ENCODE assay signal across 12 mouse cellular contexts in genomic region chr1:128532632-128533031, GRCm38 (mm10). TPM values are rescaled to one million over a fixed set of nuclear protein-coding genes. Genes with fewer than 3 reads are reported as not detected.
DNase-seq lines count a peak whose midpoint lies in the region; ATAC-seq and TF ChIP-seq lines count a peak whose summit lies in the region.
"Had no signal": no experiment of that assay in that cellular context is flagged by ENCODE, and none has a peak within 500 bp of the region (broad histone marks: within the 10 kb centered on the region; RNA-seq: fewer than 3 reads in every experiment).

No protein-coding gene starts in this region.

- no peaks in the 10 kb centered on the region for H3K79me2 ChIP-seq in CH12.LX (replicated peaks; ENCODE audit: control insufficient read depth, extremely low read depth, insufficient read depth, poor library complexity, severe bottlenecking)

- dilution Hi-C loops in CH12.LX (cut with MboI; ENCODE audit: extremely low pct_ligation_motif_present, extremely low pct_unique_long_range_greater_than_20kb, low sequenced_read_pairs): no loop called here

- no peak for ATAC-seq in hindbrain, embryonic 11.5 days (ENCODE audit: low FRiP score)
- ATAC-seq in hindbrain, embryonic 13.5 days (ENCODE audit: low FRiP score): no peak

- WGBS in hindbrain, embryonic 11.5 days: 8% methylated on average over 4 of the region's 4 CpGs
- 6% methylated on average over 4 of the region's 4 CpGs for WGBS in hindbrain, embryonic 13.5 days

- no peak for TF ChIP-seq CTCF in CH12.LX (conservative IDR thresholded peaks at IDR 0.05 in 1 of 2, IDR thresholded peaks at IDR 0.05 in 1 of 2; ENCODE audit: low read depth in 2 of 2, low read length in 2 of 2)

- no peak for TF ChIP-seq RAD21 in CH12.LX (IDR thresholded peaks at IDR 0.05; ENCODE audit: low read depth, low read length)

- H3K27ac ChIP-seq in hindbrain, embryonic 11.5 days (ENCODE audit: low read depth, low read length): no peak overlapping the region
- no peak overlapping the region for H3K27ac ChIP-seq in hindbrain, embryonic 13.5 days
- H3K27ac ChIP-seq in CH12.LX (ENCODE audit: insufficient read depth, low read depth): peak overlapping the region; percentile 32; the same call in 1 of the 2 replicates
- H3K27ac ChIP-seq: heart, embryonic 15.5 days; left cerebral cortex, adult 2 months; liver, embryonic 13.5 days; stomach, embryonic 15.5 days had no signal

- no peak overlapping the region for H3K4me2 ChIP-seq in hindbrain, embryonic 11.5 days (replicated peaks; ENCODE audit: low read depth, low read length)
- no peak overlapping the region for H3K4me2 ChIP-seq in hindbrain, embryonic 13.5 days
- no peak overlapping the region for H3K4me2 ChIP-seq in CH12.LX (ENCODE audit: insufficient read depth, low read depth, poor library complexity, severe bottlenecking)
- H3K4me2 ChIP-seq: heart, embryonic 15.5 days; liver, embryonic 13.5 days; stomach, embryonic 15.5 days had no signal

- DNase-seq in hindbrain, embryonic 11.5 days (ENCODE audit: low spot score): peak; percentile 32
- no peak for DNase-seq in CH12.LX (ENCODE audit: extremely low read depth)
- DNase-seq in brain, embryonic 18.5 days (ENCODE audit: low read depth, low spot score): peak; percentile 32
- peak; percentile 28 for DNase-seq in lung, postnatal 14 days
- DNase-seq in cerebellum, adult 9-10 months: no peak
- DNase-seq in urinary bladder, postnatal 10 days (ENCODE audit: low spot score): no peak
- DNase-seq: kidney, adult 2 months; liver, embryonic 13.5 days had no signal

- H3K4me3 ChIP-seq in hindbrain, embryonic 11.5 days (ENCODE audit: low read depth, low read length): no peak overlapping the region
- no peak overlapping the region for H3K4me3 ChIP-seq in hindbrain, embryonic 13.5 days
- H3K4me3 ChIP-seq in CH12.LX (replicated peaks in 1 of 3; ENCODE audit: low read depth in 2 of 3, low read length in 2 of 3, poor library complexity in 1 of 3): no peak overlapping the region
- H3K4me3 ChIP-seq: heart, embryonic 15.5 days; left cerebral cortex, adult 2 months; liver, embryonic 13.5 days; stomach, embryonic 15.5 days had no signal

- TF ChIP-seq EP300 in CH12.LX (IDR thresholded peaks at IDR 0.05; ENCODE audit: low read length): 0 out of 2 replicates have a peak, but pooled peaks have one; percentile 29

- no peak overlapping the region for H3K9ac ChIP-seq in hindbrain, embryonic 11.5 days (ENCODE audit: low read depth, low read length)
- H3K9ac ChIP-seq in hindbrain, embryonic 13.5 days: no peak overlapping the region
- H3K9ac ChIP-seq in CH12.LX (ENCODE audit: insufficient read depth, low read depth): no peak overlapping the region
- H3K9ac ChIP-seq: heart, embryonic 15.5 days; liver, embryonic 13.5 days; stomach, embryonic 15.5 days had no signal

- no peaks in the 10 kb centered on the region for H3K9me3 ChIP-seq in hindbrain, embryonic 11.5 days (ENCODE audit: control insufficient read depth, low read length)
- H3K9me3 ChIP-seq in hindbrain, embryonic 13.5 days: no peaks in the 10 kb centered on the region
- no peaks in the 10 kb centered on the region for H3K9me3 ChIP-seq in CH12.LX (replicated peaks; ENCODE audit: low read length)
- H3K9me3 ChIP-seq: heart, embryonic 15.5 days; liver, embryonic 13.5 days; stomach, embryonic 15.5 days had no signal

- no peaks in the 10 kb centered on the region for H3K36me3 ChIP-seq in hindbrain, embryonic 11.5 days (ENCODE audit: control insufficient read depth, insufficient read depth, low read length)
- H3K36me3 ChIP-seq in hindbrain, embryonic 13.5 days: no peaks in the 10 kb centered on the region
- no peaks in the 10 kb centered on the region for H3K36me3 ChIP-seq in CH12.LX (replicated peaks in 1 of 2; ENCODE audit: control insufficient read depth in 1 of 2, insufficient read depth in 1 of 2, low read length in 1 of 2)
- H3K36me3 ChIP-seq: heart, embryonic 15.5 days; liver, embryonic 13.5 days; stomach, embryonic 15.5 days had no signal

- in situ Hi-C loops in CH12.LX (cut with MboI; ENCODE audit: low pct_ligation_motif_present, low pct_unique_long_range_greater_than_20kb, low sequenced_read_pairs): loop anchor here (10.0 kb wide), 1 partner anchor 52 kb away; no protein-coding TSS in a partner anchor

- TF ChIP-seq POLR2A in CH12.LX (IDR thresholded peaks at IDR 0.05; ENCODE audit: low read depth, low read length): no peak

- H3K4me1 ChIP-seq in hindbrain, embryonic 11.5 days (replicated peaks; ENCODE audit: control insufficient read depth, insufficient read depth, low read length): 0 out of 2 replicates have a peak, but pooled peaks cover 3% of the 10 kb centered on the region
- peaks cover 3% of the 10 kb centered on the region for H3K4me1 ChIP-seq in hindbrain, embryonic 13.5 days (replicated peaks)
- peaks cover 29 to 79% of the 10 kb centered on the region in 2 experiments for H3K4me1 ChIP-seq in CH12.LX (ENCODE audit: control insufficient read depth in 1 of 2, insufficient read depth in 2 of 2)
- H3K4me1 ChIP-seq: liver, embryonic 13.5 days; stomach, embryonic 15.5 days had no signal

- H3K27me3 ChIP-seq in hindbrain, embryonic 11.5 days (ENCODE audit: control insufficient read depth, insufficient read depth, low read length): no peaks in the 10 kb centered on the region
- no peaks in the 10 kb centered on the region for H3K27me3 ChIP-seq in hindbrain, embryonic 13.5 days
- no peaks in the 10 kb centered on the region for H3K27me3 ChIP-seq in CH12.LX (replicated peaks)
- H3K27me3 ChIP-seq: heart, embryonic 15.5 days; liver, embryonic 13.5 days; stomach, embryonic 15.5 days had no signal

TF ChIP-seq in CH12.LX, 34 proteins besides CTCF, POLR2A, EP300 and RAD21:
- TF ChIP-seq MAX (IDR thresholded peaks at IDR 0.05; ENCODE audit: low read length): no peak
- TF ChIP-seq ZC3H11A (IDR thresholded peaks at IDR 0.05; ENCODE audit: low read depth, low read length): no peak
- no peak for TF ChIP-seq RCOR1 (conservative IDR thresholded peaks at IDR 0.05; ENCODE audit: low read depth, low read length)
- TF ChIP-seq SMC3 (IDR thresholded peaks at IDR 0.05; ENCODE audit: low read depth, low read length): no peak
- TF ChIP-seq TBP (conservative IDR thresholded peaks at IDR 0.05; ENCODE audit: low read depth, low read length): no peak
- no peak for TF ChIP-seq CHD1 (IDR thresholded peaks at IDR 0.05; ENCODE audit: low read depth, low read length)
- TF ChIP-seq POLR2AphosphoS2 (IDR thresholded peaks at IDR 0.05; ENCODE audit: low read depth, low read length): no peak
- TF ChIP-seq IRF4 (IDR thresholded peaks at IDR 0.05; ENCODE audit: low read depth, low read length): 0 out of 2 replicates have a peak, but pooled peaks have one; percentile 19
- peak; percentile 26; the same call in 1 of the 2 replicates for TF ChIP-seq ETS1 (conservative IDR thresholded peaks at IDR 0.05; ENCODE audit: low read depth, low read length)
- TF ChIP-seq MAFK (IDR thresholded peaks at IDR 0.05; ENCODE audit: insufficient replicate concordance, low read length): no peak
- TF ChIP-seq TCF12 (IDR thresholded peaks at IDR 0.05; ENCODE audit: low read depth, low read length): peak; percentile 31; the same call in 1 of the 2 replicates
- peak; percentile 12; the same call in 1 of the 2 replicates for TF ChIP-seq HCFC1 (IDR thresholded peaks at IDR 0.05; ENCODE audit: low read depth, low read length)
- TF ChIP-seq MAZ (IDR thresholded peaks at IDR 0.05; ENCODE audit: low read depth, low read length): no peak
- TF ChIP-seq MYC (IDR thresholded peaks at IDR 0.05; ENCODE audit: low read depth, low read length): no peak
- TF ChIP-seq ZNF384 (IDR thresholded peaks at IDR 0.05; ENCODE audit: low read depth, low read length): no peak

RNA-seq across cellular contexts. Expression of gene Cxcr4, which starts 59.5 kb away (rescaled TPM):
- 23.3 and 26.4 TPM in 2 replicates for polyA plus RNA-seq in hindbrain, embryonic 11.5 days (2014; fragmentation: Nextera tagmentation; extraction: Ambion mirVana)
- polyA plus RNA-seq in hindbrain, embryonic 13.5 days (2015; fragmentation: Nextera tagmentation; extraction: Ambion mirVana): 15.4 and 15.5 TPM in 2 replicates
- total RNA-seq in CH12.LX (2012; rRNA removed) (156 and 169 TPM in 2 replicates), CH12.LX (2014; rRNA removed) (86.6 and 102 TPM in 2 replicates)
- polyA plus RNA-seq in CH12.LX (2012; ENCODE audit: insufficient read length, low read depth): 80.3 and 80.6 TPM in 2 replicates

Comparison
In these comparisons a context has a peak if more than half of its experiments do, and no peak if none do; other contexts are left out.
1. DNase-seq: peak in hindbrain, embryonic 11.5 days (single experiment), brain, embryonic 18.5 days (single experiment) and lung, postnatal 14 days (single experiment); none in CH12.LX (single experiment), cerebellum, adult 9-10 months (single experiment) and urinary bladder, postnatal 10 days (single experiment).